Mouse (Mus musculus) CH12.LX (cell line): ENCODE results near the gene Olfr543.

Experiments
- CTCF ChIP-seq, 2 experiments: IDR thresholded peaks in 1 of 2; conservative IDR thresholded peaks in 1 of 2; 2 replicates each; pipeline ENCODE4 v1.5.1; 2011 to 2012; ENCODE audit warnings: low read depth in 2 of 2, low read length in 2 of 2, improper control_type of control experiment in 1 of 2, inconsistent platforms in 1 of 2, mild to moderate bottlenecking in 1 of 2, moderate library complexity in 1 of 2
- EP300 ChIP-seq: IDR thresholded peaks from 2 replicates; pipeline ENCODE4 v1.6.1; 2011; ENCODE audit warnings: low read length, improper control_type of control experiment
- ETS1 ChIP-seq: conservative IDR thresholded peaks from 2 replicates; pipeline ENCODE4 v1.6.1; 2012; ENCODE audit warnings: low read depth, mild to moderate bottlenecking, inconsistent platforms, low read length, improper control_type of control experiment, moderate library complexity
- JUN ChIP-seq: IDR thresholded peaks from 2 replicates; pipeline ENCODE4 v1.6.1; 2011; ENCODE audit warnings: low read depth, mild to moderate bottlenecking, low read length, improper control_type of control experiment, moderate library complexity; ENCODE audit not compliant: insufficient read depth
- MAFK ChIP-seq: IDR thresholded peaks from 2 replicates; pipeline ENCODE4 v1.6.1; 2011; ENCODE audit warnings: low read length, improper control_type of control experiment; ENCODE audit not compliant: insufficient replicate concordance
- MAX ChIP-seq: IDR thresholded peaks from 2 replicates; pipeline ENCODE4 v1.6.1; 2011; ENCODE audit warnings: low read length, improper control_type of control experiment
- NELFE ChIP-seq: IDR thresholded peaks from 2 replicates; pipeline ENCODE4 v1.6.1; 2011; ENCODE audit warnings: low read depth, low read length, improper control_type of control experiment
- POLR2A ChIP-seq: IDR thresholded peaks from 2 replicates; pipeline ENCODE4 v1.6.1; 2011; ENCODE audit warnings: low read depth, mild to moderate bottlenecking, improper control_type of control experiment, low read length
- POLR2AphosphoS2 ChIP-seq: IDR thresholded peaks from 2 replicates; pipeline ENCODE4 v1.6.1; 2011; ENCODE audit warnings: low read depth, low read length, improper control_type of control experiment
- RAD21 ChIP-seq: IDR thresholded peaks from 2 replicates; pipeline ENCODE4 v1.6.1; 2011; ENCODE audit warnings: low read depth, mild to moderate bottlenecking, low read length, improper control_type of control experiment, moderate library complexity
- SIN3A ChIP-seq: IDR thresholded peaks from 2 replicates; pipeline ENCODE4 v1.6.1; 2012; ENCODE audit warnings: low read length, improper control_type of control experiment, inconsistent platforms
- TCF12 ChIP-seq: IDR thresholded peaks from 2 replicates; pipeline ENCODE4 v1.6.1; 2014; ENCODE audit warnings: low read depth, mild to moderate bottlenecking, inconsistent platforms, low read length, improper control_type of control experiment
- UBTF ChIP-seq: IDR thresholded peaks from 2 replicates; pipeline ENCODE4 v1.6.1; 2012; ENCODE audit warnings: low read depth, mild to moderate bottlenecking, inconsistent platforms, low read length, improper control_type of control experiment, moderate library complexity
- USF1 ChIP-seq: IDR thresholded peaks from 2 replicates; pipeline ENCODE4 v1.6.1; 2014; ENCODE audit warnings: low read depth, mild to moderate bottlenecking, inconsistent platforms, low read length, improper control_type of control experiment

DNA sequence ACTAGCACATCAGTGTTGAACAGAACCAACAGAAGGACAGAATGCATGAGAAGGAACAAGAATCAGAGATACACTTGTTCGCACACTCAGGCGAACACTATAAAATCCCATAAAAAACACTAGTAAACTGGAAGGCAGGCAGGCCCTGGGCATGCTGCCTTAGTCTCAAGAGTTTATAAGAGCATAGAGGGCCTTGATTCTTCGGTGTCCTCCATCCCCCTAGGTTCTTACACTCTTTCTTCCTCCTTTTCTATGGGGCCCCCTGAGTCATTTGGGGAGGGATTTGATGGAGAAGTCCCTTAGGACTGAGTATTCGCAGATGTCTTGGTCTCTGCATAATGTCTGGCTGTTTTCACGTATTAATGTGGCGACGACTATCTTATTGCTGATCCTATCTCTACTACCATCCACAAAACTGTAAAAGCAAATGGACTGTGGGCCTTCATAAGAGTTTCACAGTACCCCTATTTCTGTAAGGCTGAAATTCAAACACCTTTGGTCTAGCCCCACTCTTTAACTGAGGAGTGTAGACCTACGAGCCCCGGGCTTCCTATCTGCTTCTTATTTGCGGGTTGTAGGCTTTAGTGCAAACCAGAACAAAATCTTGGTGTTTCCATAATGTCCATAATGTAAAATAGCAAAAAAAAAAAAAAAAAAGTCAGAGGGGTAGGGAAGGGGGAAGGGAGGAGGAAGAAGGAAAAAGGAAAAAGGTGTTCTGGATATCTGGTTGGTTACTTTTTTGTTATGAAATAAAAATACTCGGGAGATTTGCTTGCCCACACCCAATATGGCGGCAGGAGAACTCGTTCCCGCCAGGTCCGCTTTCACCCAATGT, 40.4 kb downstream of the Olfr543 start:
- TF ChIP-seq JUN = no peak
- no peak for TF ChIP-seq CTCF (conservative IDR thresholded peaks at IDR 0.05 in 1 of 2, IDR thresholded peaks at IDR 0.05 in 1 of 2; ENCODE audit: low read depth in 2 of 2, low read length in 2 of 2)
- no peak for TF ChIP-seq TCF12
- TF ChIP-seq POLR2A = no peak
- TF ChIP-seq MAX = no peak
- TF ChIP-seq UBTF = no peak
- TF ChIP-seq POLR2AphosphoS2 = no peak
- TF ChIP-seq MAFK = no peak
- no peak for TF ChIP-seq USF1
- no peak for TF ChIP-seq ETS1
- TF ChIP-seq EP300 = no peak
- TF ChIP-seq NELFE = no peak
- no peak for TF ChIP-seq SIN3A
- no peak for TF ChIP-seq RAD21
